Mouse (Mus musculus) myocyte (in vitro differentiated cells): Measurements from ENCODE around the gene Snx20.

Experiments used
- CEBPB ChIP-seq: IDR thresholded peaks from 2 replicates; pipeline ENCODE4 v1.6.1; 2011; ENCODE audit warnings: mild to moderate bottlenecking, moderate library complexity; ENCODE audit not compliant: poor library complexity, insufficient read depth, severe bottlenecking
- E2F4 ChIP-seq: IDR thresholded peaks from one replicate; pipeline ENCODE4 v1.6.1; 2011; ENCODE audit warnings: mild to moderate bottlenecking, control low read depth, moderate library complexity; ENCODE audit not compliant: insufficient read depth
- MYOD1 ChIP-seq, 3 experiments: IDR thresholded peaks; one replicate each; pipeline ENCODE4 v1.6.1; 2011; ENCODE audit warnings: control low read depth in 2 of 3, low read depth in 2 of 3, mild to moderate bottlenecking in 2 of 3, moderate library complexity in 1 of 3; ENCODE audit not compliant: insufficient read length in 2 of 3, control insufficient read depth in 1 of 3
- POLR2A ChIP-seq: IDR thresholded peaks from one replicate; pipeline ENCODE4 v1.6.1; 2011; ENCODE audit warnings: low read depth, mild to moderate bottlenecking, control low read depth, moderate library complexity; ENCODE audit not compliant: insufficient read length
- SRF ChIP-seq: IDR thresholded peaks from one replicate; pipeline ENCODE4 v1.6.1; 2011; ENCODE audit warnings: low read depth; ENCODE audit not compliant: control insufficient read depth, insufficient read length
- TCF3 ChIP-seq: IDR thresholded peaks from one replicate; pipeline ENCODE4 v1.6.1; 2011; ENCODE audit warnings: low read depth, control low read depth; ENCODE audit not compliant: insufficient read length
- USF1 ChIP-seq: IDR thresholded peaks from one replicate; pipeline ENCODE4 v1.6.1; 2011; ENCODE audit warnings: low read depth, mild to moderate bottlenecking, control low read depth, moderate library complexity

DNA sequence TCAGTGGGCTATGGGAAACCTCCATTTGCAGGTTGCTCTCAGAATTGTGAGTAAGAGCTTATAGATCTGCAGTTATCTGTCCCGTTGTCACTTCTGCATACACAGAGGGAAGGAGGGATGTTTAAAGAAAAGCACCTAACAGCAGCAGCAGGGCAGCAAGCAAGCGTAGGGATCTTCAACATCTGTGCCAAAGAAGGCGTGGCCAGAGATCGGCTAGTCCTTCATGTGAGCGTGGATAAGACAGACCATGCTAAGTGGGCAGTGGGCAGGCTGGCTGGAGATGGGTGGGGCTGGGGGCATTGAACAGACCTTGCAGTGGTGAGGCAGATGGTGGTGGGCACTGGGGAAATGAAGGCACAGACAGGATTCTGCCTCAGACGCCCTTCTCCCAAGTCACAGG is 45.7 kb downstream of the Snx20 start:
- TF ChIP-seq CEBPB (no peak), TCF3 (no peak), MYOD1 (IDR thresholded peaks at IDR 0.05; ENCODE audit: control insufficient read depth in 1 of 3, insufficient read length in 2 of 3, low read depth in 2 of 3) (no peak), USF1 (no peak), E2F4 (no peak), SRF (no peak), POLR2A (no peak)
